Mouse (Mus musculus) adipocyte (in vitro differentiated cells): ENCODE data around the gene Cck.

ENCODE experiments used
- DNase-seq: peaks from one replicate; pipeline ENCODE4 v3.0.0-alpha.2; 2016; ENCODE audit warnings: low spot score

Cck gene

DNA sequence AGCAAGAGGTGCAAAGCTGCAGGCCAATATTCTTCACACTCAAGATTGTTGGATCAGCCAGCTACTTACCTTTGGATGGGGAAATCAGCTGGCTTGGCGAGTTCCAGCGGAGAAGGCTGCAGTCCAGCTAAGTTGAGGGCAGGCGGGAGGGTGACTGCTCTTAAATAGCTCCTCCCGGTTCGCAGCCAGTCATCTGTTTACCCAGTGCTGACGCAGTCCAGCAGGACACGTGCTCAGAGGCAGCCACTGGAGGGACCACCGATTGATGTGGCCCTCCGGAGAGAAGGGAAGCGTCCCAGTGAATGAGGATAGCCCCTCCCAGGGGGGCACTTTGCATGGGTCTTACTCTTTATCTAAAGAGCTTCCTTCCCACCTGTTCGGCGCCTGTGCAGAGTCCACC, at the start of gene Cck:
Cck (minus strand) TSS at position 166 of the 400 bp plus-strand sequence.
- DNase-seq = peak; percentile 30

DNA sequence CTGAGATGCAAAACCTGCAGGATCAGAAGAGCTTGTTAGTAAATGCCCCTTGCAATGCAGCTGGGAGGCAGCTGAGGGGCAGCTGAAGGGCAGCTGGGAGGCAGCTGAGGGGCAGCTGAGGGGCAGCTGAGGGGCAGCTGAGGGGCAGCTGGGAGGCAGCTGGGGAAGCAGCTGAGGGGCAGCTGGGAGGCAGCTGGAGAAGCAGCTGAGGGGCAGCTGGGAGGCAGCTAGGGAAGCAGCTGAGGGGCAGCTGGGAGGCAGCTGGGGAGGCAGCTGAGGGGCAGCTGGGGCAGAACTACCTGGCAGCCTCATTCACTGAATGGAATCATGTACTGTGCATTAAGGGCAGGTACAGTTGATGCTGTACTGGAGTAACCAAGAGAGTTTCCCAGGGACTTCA, 46.0 kb upstream of the Cck start:
- no peak for DNase-seq

DNA sequence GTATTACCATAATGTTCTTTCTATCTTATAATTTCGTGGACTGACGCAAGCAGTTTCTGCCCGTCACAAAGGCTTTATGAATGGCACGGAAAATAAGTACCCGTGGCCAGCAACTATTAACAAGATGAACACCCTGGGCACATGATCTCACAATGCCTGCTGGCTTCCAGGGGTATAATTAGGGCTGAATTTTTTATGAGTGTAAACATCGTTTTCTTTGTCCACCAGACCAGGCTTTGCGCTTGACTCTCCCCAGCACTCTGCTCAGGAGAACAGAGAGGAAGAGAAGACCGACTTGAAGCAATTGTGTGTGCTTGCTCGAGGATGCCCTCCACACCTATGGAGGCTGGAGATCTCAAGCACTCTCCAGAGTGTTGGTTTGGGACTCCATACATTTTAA, 37.1 kb upstream of the Cck start:
- no peak for DNase-seq

DNA sequence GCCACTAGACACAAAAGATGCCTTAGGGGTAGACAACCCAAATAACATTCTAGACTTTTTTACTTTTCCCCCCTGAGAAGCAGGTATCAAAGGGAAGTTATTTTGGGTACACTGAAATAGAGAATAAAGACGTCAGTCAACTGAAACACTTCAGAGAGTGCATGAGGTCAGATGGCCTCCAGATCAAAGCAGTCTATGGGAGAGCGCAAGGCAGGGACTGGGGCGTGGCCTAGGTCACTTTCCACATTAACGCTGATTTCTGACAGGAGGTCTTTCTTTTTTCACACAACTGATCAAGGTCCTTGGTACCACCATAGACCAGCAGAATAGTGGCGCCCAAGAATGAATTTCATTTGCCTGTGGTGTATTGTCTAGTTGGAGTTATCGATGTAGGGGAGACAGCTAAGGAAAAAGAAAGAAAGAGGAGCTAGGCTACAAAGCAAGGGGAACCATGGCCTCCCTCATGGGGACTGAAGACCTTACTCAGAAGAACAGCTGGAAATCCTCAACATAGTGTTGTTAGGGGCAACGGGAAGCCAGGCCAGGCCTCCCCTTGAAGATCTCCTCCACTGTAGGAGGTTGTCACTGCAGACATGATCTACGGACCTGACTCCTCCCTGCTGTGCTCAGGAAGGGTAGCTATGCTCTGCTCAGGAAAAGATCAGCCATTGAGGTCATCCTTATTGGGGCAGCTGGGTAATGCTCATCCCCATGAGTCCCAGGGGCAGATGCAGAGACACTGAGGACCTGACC, 33.3 kb upstream of the Cck start:
- no peak for DNase-seq

DNA sequence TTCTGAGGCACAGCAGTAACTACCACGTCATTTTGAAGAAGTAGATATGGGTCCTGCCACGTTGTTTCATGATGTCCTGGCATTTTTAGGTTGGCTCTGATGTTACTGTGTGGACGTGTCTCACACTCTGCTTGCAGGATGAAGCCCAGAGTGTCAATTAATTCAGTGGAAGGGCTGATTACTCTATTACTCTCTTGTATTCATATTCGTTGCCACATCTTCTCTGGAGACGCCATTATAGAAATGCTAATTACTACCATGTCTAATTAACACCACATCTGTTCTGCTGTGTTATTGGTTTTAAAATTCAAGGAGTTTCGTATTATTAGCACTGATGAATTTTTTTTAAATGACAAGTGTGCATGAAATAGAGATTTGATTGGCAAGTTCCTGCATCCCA, 30.7 kb upstream of the Cck start:
- no peak for DNase-seq

DNA sequence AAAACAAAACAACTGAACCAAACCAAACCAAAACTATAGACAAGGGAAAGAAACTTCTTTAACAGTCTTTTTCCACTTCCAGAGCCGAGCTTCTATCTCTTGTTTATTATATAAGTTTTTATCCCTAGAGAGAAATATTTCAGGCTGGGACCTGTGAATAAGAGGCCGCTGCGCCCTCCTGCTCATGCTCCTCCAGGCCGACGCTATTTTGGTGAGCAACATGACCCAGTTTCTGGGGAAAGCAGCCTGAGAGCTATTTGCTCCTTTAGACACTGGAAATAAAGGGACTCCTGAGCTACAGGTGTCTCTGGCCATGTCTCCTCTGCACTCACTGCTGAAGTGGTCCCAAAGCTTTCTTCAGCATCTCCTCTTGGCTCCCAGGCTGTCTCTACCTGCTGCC, 24.6 kb upstream of the Cck start:
- no peak for DNase-seq

DNA sequence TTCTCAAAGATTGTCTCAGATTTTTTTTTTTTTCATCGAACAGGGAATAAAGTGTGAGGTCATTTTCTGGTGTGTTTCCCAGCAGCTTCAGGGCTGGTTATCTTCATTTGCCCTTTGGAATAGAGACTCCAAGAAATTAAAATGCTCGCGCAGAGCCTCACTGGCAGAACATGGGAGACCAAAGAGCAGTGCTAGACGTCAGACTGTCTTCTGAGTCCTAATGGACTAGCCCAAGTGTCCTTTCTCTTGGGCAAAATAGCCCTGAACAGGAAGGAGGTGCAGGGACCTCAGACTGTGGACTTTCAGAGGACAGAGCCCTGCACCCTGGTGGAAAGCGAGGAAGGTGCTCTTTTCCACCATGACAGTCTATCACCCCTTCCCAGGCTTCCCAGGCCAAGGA, 19.0 kb upstream of the Cck start:
- DNase-seq = peak; percentile 18

DNA sequence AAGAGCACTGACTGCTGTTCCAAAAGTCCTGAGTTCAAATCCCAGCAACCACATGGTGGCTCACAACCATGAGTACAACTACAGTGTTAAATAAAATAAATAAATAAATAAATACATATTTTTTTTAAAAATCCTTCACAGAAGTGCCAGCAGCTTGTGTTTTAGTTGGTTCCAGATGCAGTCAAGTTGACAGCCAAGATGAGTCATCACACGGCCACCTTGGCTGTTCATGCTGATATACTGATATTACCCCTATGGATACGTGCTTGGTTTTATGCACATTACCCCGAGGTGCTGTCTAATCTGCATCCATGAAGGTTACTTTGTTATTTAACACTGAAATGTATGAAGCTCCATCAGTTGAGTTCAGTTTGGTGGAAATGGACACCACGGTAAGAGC, 16.4 kb upstream of the Cck start:
- no peak for DNase-seq

DNA sequence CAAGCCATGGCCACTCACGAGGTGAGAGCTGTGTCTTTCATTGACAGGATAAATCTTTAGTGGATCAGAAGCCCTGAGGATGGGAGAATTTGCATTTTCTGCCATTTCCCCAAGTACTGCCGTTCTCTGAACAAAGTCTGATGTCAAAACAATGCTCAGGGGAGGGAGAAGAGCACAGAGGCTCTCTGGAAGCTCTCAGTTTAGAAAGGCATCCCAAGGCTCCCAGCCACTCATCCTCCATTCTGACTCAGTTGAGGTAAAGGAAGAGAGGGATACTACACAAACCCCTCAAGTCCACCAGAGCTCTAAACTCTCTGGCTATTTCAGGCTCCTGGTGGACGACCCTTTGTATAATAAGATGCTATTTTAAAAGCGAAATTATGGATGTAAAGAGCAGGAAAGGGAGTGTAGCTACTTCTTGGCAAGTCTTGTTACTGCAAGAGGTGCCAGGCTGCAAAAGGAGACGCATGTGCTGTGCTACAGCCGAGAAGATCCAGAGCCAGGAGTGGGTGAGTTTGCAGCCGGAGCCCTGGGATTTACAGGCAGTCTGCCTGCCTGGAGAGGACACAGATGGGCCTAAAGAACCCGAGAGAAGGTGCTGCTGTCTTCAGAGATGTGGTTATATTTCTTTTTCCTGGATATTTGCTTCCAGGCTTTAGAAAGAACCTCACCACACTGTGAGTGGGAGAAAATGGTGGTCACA, 11.1 kb upstream of the Cck start:
- no peak for DNase-seq

DNA sequence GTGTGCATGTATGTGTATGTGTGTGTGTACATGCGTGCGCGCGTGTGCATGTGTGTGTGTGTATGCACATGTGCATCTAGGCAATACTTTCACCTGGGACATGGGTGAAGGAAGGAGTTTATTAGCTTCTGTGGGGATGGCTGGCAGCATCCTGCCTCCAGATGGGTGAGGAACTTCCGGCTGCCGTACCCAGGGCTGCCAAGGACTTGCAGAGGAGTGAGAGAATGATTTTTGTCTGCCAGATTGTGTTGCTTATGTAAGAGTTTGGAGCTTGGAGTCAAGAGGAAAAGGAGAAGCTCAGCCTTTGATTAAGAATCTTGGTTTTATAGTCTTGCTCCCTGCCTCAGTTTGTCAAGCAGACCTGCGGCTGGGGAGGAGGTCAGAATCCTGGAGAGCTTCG, 9.9 kb upstream of the Cck start:
- no peak for DNase-seq

DNA sequence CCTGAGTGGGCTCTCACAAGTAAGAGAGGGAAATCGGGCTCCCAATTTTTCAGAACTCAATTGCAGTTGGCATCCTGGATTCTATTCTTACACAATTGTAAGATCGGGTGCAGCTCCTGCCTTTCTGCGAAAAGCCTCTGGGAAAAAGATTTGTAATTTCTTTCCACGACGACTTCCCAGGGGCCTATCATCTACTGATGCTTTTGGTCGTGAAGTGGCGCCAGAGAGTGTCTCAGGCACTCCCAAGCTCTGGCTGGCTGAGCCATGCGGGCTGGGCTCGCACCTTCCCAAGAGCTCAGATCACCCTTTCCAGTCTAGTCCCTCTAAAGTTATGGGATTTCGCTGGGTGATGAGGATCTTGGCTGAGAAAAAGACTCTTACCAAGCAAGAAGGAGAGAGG, 608 bp upstream of the Cck start:
- no peak for DNase-seq

DNA sequence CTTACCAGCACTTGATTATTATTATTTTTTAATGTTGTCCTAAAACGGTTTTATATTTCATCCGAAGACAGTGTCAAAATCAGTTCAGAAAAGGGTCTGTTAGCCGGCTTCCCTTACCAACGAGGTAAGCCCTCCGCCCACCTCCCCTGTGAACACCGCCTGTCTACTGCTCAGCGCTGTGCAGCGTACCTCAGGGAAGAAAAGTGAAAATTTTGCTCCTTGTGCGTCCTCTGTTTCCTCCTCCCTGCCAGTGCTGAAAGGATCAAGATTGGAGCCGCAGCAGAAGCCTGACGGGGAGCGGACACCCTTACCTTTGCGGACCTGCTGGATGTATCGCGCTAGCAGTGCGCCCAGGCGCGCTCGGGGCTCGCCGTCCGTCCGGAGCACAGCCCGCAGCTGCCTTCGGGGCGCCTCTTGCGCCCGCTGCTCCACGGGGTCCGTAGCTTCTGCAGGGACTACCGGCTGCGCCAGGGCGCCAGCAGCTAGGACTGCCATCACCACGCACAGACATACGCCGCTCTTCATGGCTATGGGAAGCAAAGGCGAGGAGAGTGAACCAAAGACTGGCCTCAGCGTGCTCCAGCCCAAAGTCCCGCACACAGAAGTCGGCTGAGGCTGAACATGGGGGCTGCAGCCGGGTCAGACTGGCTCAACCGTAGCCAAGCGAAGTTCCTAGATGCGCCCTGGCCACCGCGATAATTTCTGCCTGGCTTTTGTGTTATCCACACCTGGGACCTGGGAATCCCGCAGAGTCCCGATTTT, 1.3 kb downstream of the Cck start:
- no peak for DNase-seq

DNA sequence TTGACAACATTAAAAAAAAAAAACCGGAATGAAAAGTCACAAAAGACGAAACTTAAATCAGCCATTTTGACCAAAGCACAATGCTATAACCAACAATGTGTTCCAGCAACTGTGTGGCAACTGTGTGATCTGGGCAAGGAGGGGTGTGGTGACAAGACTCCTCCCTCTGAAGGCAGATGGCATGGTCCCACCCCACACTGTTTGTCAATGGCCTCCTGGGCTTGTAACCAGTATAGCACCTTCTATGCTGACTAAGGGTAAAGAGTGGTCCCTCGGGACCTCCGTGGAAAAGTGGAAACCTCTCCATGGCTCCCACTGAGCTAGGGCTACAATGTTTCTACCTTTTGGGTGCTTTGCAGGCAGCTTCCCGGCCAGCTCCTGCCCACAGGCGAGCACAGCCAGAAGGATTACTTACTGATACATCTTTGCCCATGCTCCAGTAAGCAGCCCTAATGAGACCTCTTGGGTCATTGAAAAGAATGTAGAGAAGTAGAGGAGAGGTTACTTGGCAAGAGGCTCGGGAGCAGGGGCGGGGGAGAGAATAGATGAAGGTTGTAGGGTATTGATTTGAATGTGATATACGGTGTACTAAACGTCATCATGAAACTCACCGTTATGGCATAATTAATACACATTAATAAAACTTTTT, 3.8 kb downstream of the Cck start:
- DNase-seq = peak; percentile 32

DNA sequence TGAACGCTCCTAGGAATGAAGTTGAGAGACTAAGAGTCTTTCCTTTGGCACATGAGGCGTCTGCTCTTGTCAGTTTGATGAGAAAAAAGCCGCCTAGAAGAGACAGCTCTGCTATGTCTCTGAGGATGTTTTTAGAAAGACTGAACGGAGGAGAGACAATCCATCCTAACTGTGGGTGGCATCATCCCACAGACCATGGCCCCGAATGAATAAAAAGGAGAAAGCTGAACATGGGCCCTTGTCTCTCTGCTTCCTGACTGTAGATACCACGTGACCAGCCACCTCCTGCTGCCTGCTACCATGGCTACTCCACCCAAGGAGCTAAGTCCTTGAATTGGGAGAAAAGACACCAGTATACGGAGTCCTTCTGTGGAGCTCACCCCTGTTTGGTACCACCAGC, 8.3 kb downstream of the Cck start:
- no peak for DNase-seq

DNA sequence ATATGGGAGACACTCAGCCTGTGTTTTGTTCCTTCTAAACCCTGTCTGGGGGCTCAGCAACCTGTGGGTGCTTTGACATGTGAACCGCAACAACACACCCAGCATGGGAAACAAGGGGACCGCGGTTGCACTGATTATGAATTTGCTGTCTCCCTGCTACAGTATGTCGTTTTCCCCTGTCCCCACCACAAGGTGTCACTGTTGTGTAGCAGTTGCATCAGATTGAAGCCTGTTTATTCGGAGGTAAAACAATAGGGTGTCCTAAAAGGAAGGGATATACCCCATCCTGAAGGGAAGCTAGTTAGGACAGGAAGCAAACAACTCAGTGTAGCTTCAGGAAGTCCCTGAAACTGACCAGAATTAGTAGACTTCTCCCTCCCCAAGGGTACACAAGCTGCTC, 16.0 kb downstream of the Cck start:
- peak; percentile 84 for DNase-seq

DNA sequence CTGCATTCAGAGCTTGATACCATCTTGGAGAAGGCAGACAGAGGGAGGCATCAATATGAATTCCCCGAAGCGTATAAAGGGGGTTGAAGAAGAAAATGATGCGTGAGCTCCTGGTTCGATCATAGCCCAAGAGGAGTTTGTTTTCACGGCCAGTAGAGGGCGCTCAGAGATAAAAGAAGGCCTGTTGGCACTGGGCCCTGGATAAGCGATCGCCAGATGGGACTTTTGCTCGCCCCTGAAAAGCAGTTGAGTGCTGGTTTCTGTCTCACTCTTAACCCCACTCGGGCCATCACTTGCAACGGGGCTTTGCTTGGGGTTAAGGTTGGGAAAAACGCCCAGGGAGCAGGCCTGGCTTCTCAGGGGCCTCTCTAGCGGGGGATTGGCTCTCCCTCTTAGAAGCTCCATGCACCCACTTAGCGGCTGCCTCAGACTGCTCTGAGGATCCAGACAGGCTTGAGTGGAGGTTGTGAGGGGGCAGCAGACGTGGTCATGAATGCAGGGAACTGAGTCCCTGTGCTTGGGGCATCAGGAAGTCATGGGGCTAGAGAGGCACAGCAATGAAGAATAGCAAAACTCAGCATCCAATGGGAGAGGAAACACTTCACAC, 18.1 kb downstream of the Cck start:
- DNase-seq = peak; percentile 79

DNA sequence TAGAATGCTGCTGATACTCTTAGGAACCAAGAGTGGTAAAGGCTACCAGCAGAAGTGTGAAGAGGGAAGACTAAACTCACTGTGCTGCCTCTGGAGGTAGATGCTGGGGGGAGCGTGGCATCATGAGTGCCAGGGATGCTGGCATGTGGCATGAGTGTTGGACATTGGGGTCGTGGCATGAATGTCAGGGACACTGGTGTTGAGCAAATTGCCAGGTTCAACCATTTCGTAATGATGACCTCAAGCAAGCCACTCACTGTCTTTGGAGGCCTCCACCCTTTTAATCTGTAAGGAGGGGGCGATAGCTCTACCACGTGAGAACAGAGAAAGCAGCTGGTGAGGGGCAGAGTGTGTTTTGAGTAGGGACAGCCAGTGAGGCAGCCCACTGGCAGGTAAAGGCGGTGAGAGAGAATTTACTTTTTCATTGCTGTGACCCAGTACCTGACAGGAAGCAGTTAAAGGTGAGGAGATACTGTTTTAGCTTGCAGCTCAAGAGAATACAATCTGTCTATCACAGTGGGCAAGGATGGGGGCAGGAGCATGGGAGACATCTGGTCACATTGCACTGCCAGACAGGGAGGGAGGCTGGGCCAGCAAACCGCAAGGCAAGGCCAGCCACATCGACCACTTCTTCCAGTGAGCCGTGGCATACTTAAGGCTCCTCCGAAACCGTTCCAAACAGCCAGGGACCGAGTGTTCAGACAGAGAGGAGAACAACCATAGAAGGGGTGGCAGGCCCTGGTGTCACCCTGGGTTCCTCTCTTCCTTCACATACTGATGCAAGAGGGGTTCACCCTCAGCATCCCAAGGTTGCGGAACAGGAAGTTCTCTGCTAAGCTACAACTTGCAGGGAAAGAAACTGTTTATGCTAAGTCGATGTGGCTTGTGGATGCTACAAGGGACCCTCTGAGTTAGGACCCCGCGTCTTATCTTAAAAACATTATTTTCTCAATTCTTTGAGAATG, 19.7 kb downstream of the Cck start:
- peak; percentile 6 for DNase-seq

DNA sequence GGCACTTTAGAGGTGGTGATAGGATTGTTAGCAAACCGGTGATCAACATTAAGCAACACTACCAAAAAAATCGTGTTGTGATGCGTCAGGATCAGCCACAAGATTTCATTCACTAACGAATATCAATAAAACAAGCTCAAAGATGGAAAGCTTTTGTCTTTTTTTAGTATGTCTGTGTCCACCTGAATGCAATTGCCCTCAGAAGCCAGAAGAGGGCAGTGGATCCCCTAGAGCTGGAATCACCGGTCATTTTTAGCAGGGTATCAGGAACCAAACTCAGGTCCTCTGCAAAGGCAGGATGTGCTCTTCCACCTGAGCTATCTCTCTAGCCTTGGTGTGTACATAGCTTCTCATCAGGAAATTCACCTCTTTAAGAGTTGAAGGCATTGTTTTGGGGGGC, 20.7 kb downstream of the Cck start:
- DNase-seq = peak; percentile 8

DNA sequence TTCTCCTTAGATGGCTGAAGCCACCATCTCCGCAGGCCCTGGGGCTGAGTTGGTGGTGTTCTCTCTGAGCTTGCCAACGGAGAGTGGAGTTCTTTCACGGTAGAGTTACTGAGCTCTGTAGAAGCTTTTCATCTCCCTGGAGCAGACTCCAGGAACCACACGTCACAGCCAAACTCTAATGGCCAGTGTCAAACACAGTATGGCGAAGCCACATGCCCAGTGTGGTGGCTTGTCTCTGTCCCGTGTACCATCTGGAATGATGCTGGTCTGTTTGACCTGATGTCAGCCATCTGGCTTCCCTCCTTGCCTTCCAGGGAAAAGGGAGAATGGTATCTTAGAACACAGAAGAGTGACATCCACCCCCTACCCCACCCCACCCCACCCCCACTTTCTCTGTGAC, 25.8 kb downstream of the Cck start:
- no peak for DNase-seq

DNA sequence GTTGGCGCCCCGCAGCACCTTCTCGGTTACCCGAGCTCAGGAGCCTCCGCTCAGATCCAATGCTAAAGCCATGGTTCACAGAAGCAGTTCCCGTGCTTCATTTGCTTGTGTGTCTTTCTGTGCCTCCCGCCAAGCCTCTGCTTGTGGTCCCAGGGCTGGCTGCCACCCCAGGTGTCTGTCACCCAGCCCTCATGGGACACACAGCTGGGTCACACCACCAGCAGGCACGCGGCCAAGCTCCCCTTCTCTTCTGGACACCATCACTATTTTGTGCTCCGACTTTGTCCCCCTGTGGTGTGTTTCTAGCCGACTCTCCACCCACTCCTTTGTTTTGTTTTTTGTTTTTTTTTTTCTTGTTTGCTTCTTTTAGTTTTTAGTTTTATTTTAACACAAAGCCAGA, 28.0 kb downstream of the Cck start:
- no peak for DNase-seq

DNA sequence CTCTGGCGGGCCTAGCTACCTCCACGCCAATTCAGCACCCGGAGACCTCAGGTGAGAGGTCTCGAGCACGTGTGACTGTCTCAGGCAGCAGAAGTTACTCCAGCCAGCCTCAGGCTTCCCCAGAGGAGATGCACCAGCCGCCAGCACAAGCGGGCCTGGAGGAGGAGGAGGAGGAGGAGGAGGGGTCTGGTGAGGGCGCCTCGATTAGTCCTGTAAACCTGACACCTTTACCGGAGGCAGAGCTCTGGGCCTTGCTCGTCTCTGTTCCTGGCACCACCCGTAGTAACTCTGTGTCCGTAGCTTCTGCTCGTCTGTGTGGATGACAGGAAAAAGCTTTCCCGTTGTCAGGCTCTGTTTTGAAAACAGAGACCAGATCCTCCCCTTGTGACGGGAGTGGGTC, 35.0 kb downstream of the Cck start:
- DNase-seq = no peak
